Mouse (Mus musculus): ENCODE measurements around the gene Dhrs7b.

DNA sequence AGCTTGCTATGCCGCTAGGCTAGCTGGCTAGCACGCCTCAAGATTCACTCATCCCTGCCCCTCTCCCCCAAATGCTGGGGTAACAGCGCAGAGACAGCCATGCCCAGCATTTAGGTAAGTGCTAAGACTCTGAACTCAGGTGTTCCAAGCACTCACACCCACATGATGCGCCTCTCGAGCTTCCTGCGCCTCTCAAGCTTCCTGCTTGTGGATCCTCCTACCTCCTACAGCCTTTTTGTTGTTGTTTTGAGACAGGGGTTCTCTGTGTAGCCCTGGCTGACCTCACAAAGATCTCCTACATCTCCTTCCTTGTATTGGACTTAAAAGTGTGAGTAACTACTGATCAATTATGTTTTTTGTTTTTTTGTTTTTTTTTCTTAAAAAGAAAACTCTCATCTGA lies 42.7 kb downstream of the Dhrs7b start:
- TF ChIP-seq CTCF (IDR thresholded peaks at IDR 0.05; ENCODE audit: low read depth) (no peak), EP300 (IDR thresholded peaks at IDR 0.05; ENCODE audit: low read depth) (no peak)

Data from heart, postnatal 0 days (tissue).